Mouse (Mus musculus) small intestine, adult 2 months (tissue): ENCODE results near the gene Cnfn.

Experiments used
- CTCF ChIP-seq: fragments of 200-500 bp; IDR thresholded peaks from 2 replicates; pipeline ENCODE4 v1.5.1; 2012; ENCODE audit warnings: low read depth, mild to moderate bottlenecking, control low read depth, inconsistent platforms, low read length, moderate library complexity, mixed read lengths; ENCODE audit not compliant: insufficient replicate concordance, insufficient read length; ENCODE audit errors: extremely low read depth
- POLR2A ChIP-seq: fragments of 200-500 bp; IDR thresholded peaks from 2 replicates; pipeline ENCODE4 v1.6.1; 2012; ENCODE audit warnings: low read depth, mild to moderate bottlenecking, control low read depth, inconsistent platforms, low read length, moderate library complexity

DNA sequence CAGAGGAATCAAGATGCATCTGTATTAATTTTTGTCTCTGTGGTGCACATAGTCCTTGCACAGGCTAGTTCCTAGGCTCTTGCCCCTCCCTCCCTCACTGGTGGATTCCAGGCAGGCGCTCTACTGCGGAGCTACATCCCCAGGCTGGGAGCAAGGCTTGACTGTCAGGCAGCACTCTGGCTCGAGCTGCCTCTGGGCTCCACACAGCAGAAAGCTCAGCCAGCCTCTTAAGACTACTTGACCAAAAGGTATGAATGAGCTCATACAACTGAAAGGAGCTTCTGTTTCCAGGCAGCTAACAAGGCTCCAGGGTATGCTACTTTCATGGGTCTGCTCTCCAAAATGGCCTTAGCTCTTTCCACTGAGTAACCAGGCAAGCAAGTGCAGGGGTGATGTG is 11.8 kb upstream of the Cnfn start:
- TF ChIP-seq CTCF (no peak), POLR2A (no peak)
